Mouse (Mus musculus): Measurements from ENCODE around the gene Ugt1a6a. TPM values are rescaled to one million over a fixed set of nuclear protein-coding genes. Genes with fewer than 3 reads are reported as not detected.

The Ugt1a6a gene
- polyA plus RNA-seq, 1 experiment from 2014 or later: 1.9 TPM

GRCm38 (mm10) chr1:88245881-88246280, 111.3 kb downstream of the Ugt1a6a start:
- no peaks in the 10 kb centered on the region for H3K36me3 ChIP-seq (ENCODE audit: control insufficient read depth, insufficient read depth, low read length)
- no peaks in the 10 kb centered on the region for H3K4me1 ChIP-seq (ENCODE audit: control insufficient read depth, insufficient read depth, low read length)
- H3K27ac ChIP-seq (ENCODE audit: low read depth, low read length): no peak overlapping the region
- no peaks in the 10 kb centered on the region for H3K27me3 ChIP-seq (ENCODE audit: control insufficient read depth, insufficient read depth, low read length)
- H3K4me3 ChIP-seq (ENCODE audit: low read length): no peak overlapping the region
- ATAC-seq (ENCODE audit: low FRiP score, low TSS enrichment): no peak
- WGBS: 77% methylated on average over 6 of the region's 6 CpGs
- H3K9me3 ChIP-seq (ENCODE audit: control insufficient read depth, low read length): peaks cover 87% of the 10 kb centered on the region
- no peak overlapping the region for H3K4me2 ChIP-seq (replicated peaks; ENCODE audit: low read depth, low read length)
- H3K9ac ChIP-seq (ENCODE audit: low read depth, low read length): no peak overlapping the region

GRCm38 (mm10) chr1:88246386-88246785, 111.8 kb downstream of the Ugt1a6a start:
- WGBS: 52% methylated on average over 6 of the region's 6 CpGs
- H3K9ac ChIP-seq (ENCODE audit: low read depth, low read length): no peak overlapping the region
- no peaks in the 10 kb centered on the region for H3K27me3 ChIP-seq (ENCODE audit: control insufficient read depth, insufficient read depth, low read length)
- no peak for ATAC-seq (ENCODE audit: low FRiP score, low TSS enrichment)
- no peaks in the 10 kb centered on the region for H3K4me1 ChIP-seq (ENCODE audit: control insufficient read depth, insufficient read depth, low read length)
- H3K4me3 ChIP-seq (ENCODE audit: low read length): no peak overlapping the region
- H3K27ac ChIP-seq (ENCODE audit: low read depth, low read length): no peak overlapping the region
- H3K4me2 ChIP-seq (replicated peaks; ENCODE audit: low read depth, low read length): no peak overlapping the region
- peaks cover 83% of the 10 kb centered on the region for H3K9me3 ChIP-seq (ENCODE audit: control insufficient read depth, low read length)
- H3K36me3 ChIP-seq (ENCODE audit: control insufficient read depth, insufficient read depth, low read length): no peaks in the 10 kb centered on the region

- H3K4me1 ChIP-seq (ENCODE audit: control insufficient read depth, insufficient read depth, low read length): no peaks in the 10 kb centered on the region
- ATAC-seq (ENCODE audit: low FRiP score, low TSS enrichment): no peak
- no peaks in the 10 kb centered on the region for H3K27me3 ChIP-seq (ENCODE audit: control insufficient read depth, insufficient read depth, low read length)
- H3K4me3 ChIP-seq (ENCODE audit: low read length): no peak overlapping the region
- 46% methylated on average over 2 of the region's 2 CpGs for WGBS
- no peaks in the 10 kb centered on the region for H3K36me3 ChIP-seq (ENCODE audit: control insufficient read depth, insufficient read depth, low read length)
- no peak overlapping the region for H3K9ac ChIP-seq (ENCODE audit: low read depth, low read length)
- H3K4me2 ChIP-seq (replicated peaks; ENCODE audit: low read depth, low read length): no peak overlapping the region
- peaks cover 84% of the 10 kb centered on the region for H3K9me3 ChIP-seq (ENCODE audit: control insufficient read depth, low read length)
- no peak overlapping the region for H3K27ac ChIP-seq (ENCODE audit: low read depth, low read length)
Measured at GRCm38 (mm10) chr1:88247660-88248059, 113.1 kb downstream of the Ugt1a6a start.

GRCm38 (mm10) chr1:88248658-88249057, 114.0 kb downstream of the Ugt1a6a start:
- ATAC-seq (ENCODE audit: low FRiP score, low TSS enrichment): no peak

GRCm38 (mm10) chr1:88249596-88249995, 115.0 kb downstream of the Ugt1a6a start:
- 80% methylated on average over 7 of the region's 7 CpGs for WGBS
- H3K9ac ChIP-seq (ENCODE audit: low read depth, low read length): no peak overlapping the region
- no peak for ATAC-seq (ENCODE audit: low FRiP score, low TSS enrichment)
- no peak overlapping the region for H3K4me3 ChIP-seq (ENCODE audit: low read length)
- no peaks in the 10 kb centered on the region for H3K27me3 ChIP-seq (ENCODE audit: control insufficient read depth, insufficient read depth, low read length)
- H3K27ac ChIP-seq (ENCODE audit: low read depth, low read length): no peak overlapping the region
- peaks cover 81% of the 10 kb centered on the region for H3K9me3 ChIP-seq (ENCODE audit: control insufficient read depth, low read length)
- no peaks in the 10 kb centered on the region for H3K36me3 ChIP-seq (ENCODE audit: control insufficient read depth, insufficient read depth, low read length)
- H3K4me2 ChIP-seq (replicated peaks; ENCODE audit: low read depth, low read length): no peak overlapping the region
- no peaks in the 10 kb centered on the region for H3K4me1 ChIP-seq (ENCODE audit: control insufficient read depth, insufficient read depth, low read length)

More at GRCm38 (mm10) chr1:88248658-88249057, 114.0 kb downstream of the Ugt1a6a start:
- peaks cover 83% of the 10 kb centered on the region for H3K9me3 ChIP-seq (ENCODE audit: control insufficient read depth, low read length)
- H3K36me3 ChIP-seq (ENCODE audit: control insufficient read depth, insufficient read depth, low read length): no peaks in the 10 kb centered on the region
- no peak overlapping the region for H3K27ac ChIP-seq (ENCODE audit: low read depth, low read length)
- no peak overlapping the region for H3K9ac ChIP-seq (ENCODE audit: low read depth, low read length)
- no peaks in the 10 kb centered on the region for H3K4me1 ChIP-seq (ENCODE audit: control insufficient read depth, insufficient read depth, low read length)
- H3K4me2 ChIP-seq (replicated peaks; ENCODE audit: low read depth, low read length): no peak overlapping the region
- no peaks in the 10 kb centered on the region for H3K27me3 ChIP-seq (ENCODE audit: control insufficient read depth, insufficient read depth, low read length)
- no peak overlapping the region for H3K4me3 ChIP-seq (ENCODE audit: low read length)
- WGBS: 72% methylated on average over 4 of the region's 4 CpGs

- 82% methylated on average over 5 of the region's 5 CpGs for WGBS
- Histone ChIP-seq H3K4me1 (ENCODE audit: control insufficient read depth, insufficient read depth, low read length) (no peaks in the 10 kb centered on the region), H3K9me3 (ENCODE audit: control insufficient read depth, low read length) (peaks cover 81% of the 10 kb centered on the region)
Measured at GRCm38 (mm10) chr1:88250023-88250422, 115.4 kb downstream of the Ugt1a6a start.

GRCm38 (mm10) chr1:88253106-88253505, 118.5 kb downstream of the Ugt1a6a start:
- WGBS: 68% methylated on average over 8 of the region's 8 CpGs

More at GRCm38 (mm10) chr1:88250023-88250422, 115.4 kb downstream of the Ugt1a6a start:
- Histone ChIP-seq H3K4me3 (ENCODE audit: low read length) (no peak overlapping the region), H3K9ac (ENCODE audit: low read depth, low read length) (no peak overlapping the region), H3K27ac (ENCODE audit: low read depth, low read length) (no peak overlapping the region), H3K4me2 (replicated peaks; ENCODE audit: low read depth, low read length) (no peak overlapping the region), H3K36me3 (ENCODE audit: control insufficient read depth, insufficient read depth, low read length) (no peaks in the 10 kb centered on the region), H3K27me3 (ENCODE audit: control insufficient read depth, insufficient read depth, low read length) (no peaks in the 10 kb centered on the region)
- no peak for ATAC-seq (ENCODE audit: low FRiP score, low TSS enrichment)

GRCm38 (mm10) chr1:88253540-88253939, 118.9 kb downstream of the Ugt1a6a start:
- WGBS: 76% methylated on average over 6 of the region's 6 CpGs
- Histone ChIP-seq H3K9me3 (ENCODE audit: control insufficient read depth, low read length) (peaks cover 67% of the 10 kb centered on the region), H3K4me1 (ENCODE audit: control insufficient read depth, insufficient read depth, low read length) (no peaks in the 10 kb centered on the region), H3K27ac (ENCODE audit: low read depth, low read length) (no peak overlapping the region), H3K4me2 (replicated peaks; ENCODE audit: low read depth, low read length) (no peak overlapping the region), H3K4me3 (ENCODE audit: low read length) (no peak overlapping the region), H3K9ac (ENCODE audit: low read depth, low read length) (no peak overlapping the region), H3K27me3 (ENCODE audit: control insufficient read depth, insufficient read depth, low read length) (no peaks in the 10 kb centered on the region), H3K36me3 (ENCODE audit: control insufficient read depth, insufficient read depth, low read length) (no peaks in the 10 kb centered on the region)
- ATAC-seq (ENCODE audit: low FRiP score, low TSS enrichment): no peak

More at GRCm38 (mm10) chr1:88253106-88253505, 118.5 kb downstream of the Ugt1a6a start:
- Histone ChIP-seq H3K4me1 (ENCODE audit: control insufficient read depth, insufficient read depth, low read length) (no peaks in the 10 kb centered on the region), H3K4me3 (ENCODE audit: low read length) (no peak overlapping the region), H3K9me3 (ENCODE audit: control insufficient read depth, low read length) (peaks cover 72% of the 10 kb centered on the region), H3K4me2 (replicated peaks; ENCODE audit: low read depth, low read length) (no peak overlapping the region), H3K27ac (ENCODE audit: low read depth, low read length) (no peak overlapping the region), H3K36me3 (ENCODE audit: control insufficient read depth, insufficient read depth, low read length) (no peaks in the 10 kb centered on the region), H3K27me3 (ENCODE audit: control insufficient read depth, insufficient read depth, low read length) (no peaks in the 10 kb centered on the region), H3K9ac (ENCODE audit: low read depth, low read length) (no peak overlapping the region)
- no peak for ATAC-seq (ENCODE audit: low FRiP score, low TSS enrichment)

- Histone ChIP-seq H3K4me2 (replicated peaks; ENCODE audit: low read depth, low read length) (no peak overlapping the region), H3K4me3 (ENCODE audit: low read length) (no peak overlapping the region), H3K27me3 (ENCODE audit: control insufficient read depth, insufficient read depth, low read length) (no peaks in the 10 kb centered on the region), H3K4me1 (ENCODE audit: control insufficient read depth, insufficient read depth, low read length) (no peaks in the 10 kb centered on the region; the same call in 1 of the 2 replicates), H3K27ac (ENCODE audit: low read depth, low read length) (no peak overlapping the region), H3K9ac (ENCODE audit: low read depth, low read length) (no peak overlapping the region), H3K36me3 (ENCODE audit: control insufficient read depth, insufficient read depth, low read length) (no peaks in the 10 kb centered on the region), H3K9me3 (ENCODE audit: control insufficient read depth, low read length) (peaks cover 57% of the 10 kb centered on the region)
- no peak for ATAC-seq (ENCODE audit: low FRiP score, low TSS enrichment)
- WGBS: 87% methylated on average over 12 of the region's 12 CpGs
Measured at GRCm38 (mm10) chr1:88254793-88255465, 120.3 kb downstream of the Ugt1a6a start.

Measured in kidney, embryonic 14.5 days (tissue).